Mouse (Mus musculus): ENCODE measurements at regions not wholly inside any gene's neighbourhood (a gene's known extent, or its start where the extent isn't known, plus 50 kb on each side); places are given as distances from the start of the nearest gene placed in this dataset.

DNA sequence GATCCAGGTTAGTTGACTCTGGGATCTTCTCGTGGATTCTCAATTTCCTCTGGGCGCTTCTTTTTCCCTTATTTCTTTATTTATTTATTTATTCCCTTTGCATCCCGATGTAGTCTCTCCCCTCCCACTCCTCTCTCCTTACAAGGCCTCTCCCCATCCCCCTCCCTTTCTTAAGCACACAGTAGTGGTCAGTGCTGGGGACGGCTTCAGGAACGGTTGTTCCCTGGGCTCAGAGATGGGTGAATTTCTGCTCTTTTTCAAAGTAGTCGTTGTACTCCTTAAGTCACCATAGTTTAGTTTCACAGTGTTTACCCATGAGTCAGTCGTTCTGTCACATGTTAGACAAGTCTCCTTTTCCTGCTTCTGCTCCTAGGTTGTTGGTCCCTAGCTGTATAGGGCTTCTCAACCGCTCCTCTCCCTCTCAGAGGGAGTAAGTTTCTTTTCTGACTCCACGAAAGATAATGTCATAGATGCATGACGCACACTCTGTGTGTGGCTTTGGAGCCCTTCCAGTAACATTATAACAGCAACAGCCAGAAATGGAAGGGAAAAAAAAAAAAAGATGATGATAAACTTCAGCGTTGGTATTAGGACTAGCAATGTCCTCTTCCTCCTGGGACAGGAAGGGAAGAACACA lies 129.9 kb upstream of the Fat1 start:
- Histone ChIP-seq H3K36me3 (ENCODE audit: control insufficient read depth, insufficient read depth, low read length) (no peaks in the 10 kb centered on the region), H3K27me3 (ENCODE audit: control insufficient read depth, insufficient read depth, low read length) (no peaks in the 10 kb centered on the region), H3K27ac (replicated peaks) (no peak overlapping the region), H3K4me1 (replicated peaks; ENCODE audit: control insufficient read depth, insufficient read depth) (0 out of 2 replicates have a peak, but pooled peaks cover 3% of the 10 kb centered on the region), H3K4me3 (ENCODE audit: low read depth, low read length) (no peak overlapping the region), H3K4me2 (replicated peaks; ENCODE audit: low read depth) (no peak overlapping the region; the same call in 1 of the 2 replicates), H3K9ac (ENCODE audit: low read length) (no peak overlapping the region), H3K9me3 (ENCODE audit: control insufficient read depth, low read length) (no peaks in the 10 kb centered on the region)
- TF ChIP-seq EP300 (optimal IDR thresholded peaks at IDR 0.05) = no peak
- no peak for TF ChIP-seq CTCF (IDR thresholded peaks at IDR 0.05; ENCODE audit: low read depth)
- WGBS = 49% methylated on average over 11 of the region's 11 CpGs
- ATAC-seq (ENCODE audit: low FRiP score, low TSS enrichment) (peak; percentile 69), DNase-seq (ENCODE audit: low spot score) (no peak)

- ATAC-seq (ENCODE audit: low FRiP score, low TSS enrichment) = no peak
- TF ChIP-seq CTCF (IDR thresholded peaks at IDR 0.05; ENCODE audit: low read depth) (no peak), EP300 (optimal IDR thresholded peaks at IDR 0.05) (no peak)
- Histone ChIP-seq H3K4me3 (ENCODE audit: low read depth, low read length) (no peak overlapping the region), H3K27me3 (ENCODE audit: control insufficient read depth, insufficient read depth, low read length) (no peaks in the 10 kb centered on the region), H3K4me2 (replicated peaks; ENCODE audit: low read depth) (no peak overlapping the region), H3K27ac (replicated peaks) (no peak overlapping the region), H3K9ac (ENCODE audit: low read length) (no peak overlapping the region), H3K9me3 (ENCODE audit: control insufficient read depth, low read length) (no peaks in the 10 kb centered on the region), H3K36me3 (ENCODE audit: control insufficient read depth, insufficient read depth, low read length) (no peaks in the 10 kb centered on the region), H3K4me1 (replicated peaks; ENCODE audit: control insufficient read depth, insufficient read depth) (no peaks in the 10 kb centered on the region)
- DNase-seq (ENCODE audit: low spot score) = no peak
- 55% methylated on average over 4 of the region's 4 CpGs for WGBS
Observed at GRCm38 (mm10) chr8:44812360-44812759, 122.9 kb upstream of the Fat1 start.

GRCm38 (mm10) chr8:44817532-44818157 lies 117.6 kb upstream of the Fat1 start:
- no peaks in the 10 kb centered on the region for H3K36me3 ChIP-seq (ENCODE audit: control insufficient read depth, insufficient read depth, low read length)
- TF ChIP-seq CTCF (IDR thresholded peaks at IDR 0.05; ENCODE audit: low read depth) (no peak), EP300 (optimal IDR thresholded peaks at IDR 0.05) (no peak)
- no peaks in the 10 kb centered on the region for H3K9me3 ChIP-seq (ENCODE audit: control insufficient read depth, low read length)
- no peak overlapping the region for H3K4me3 ChIP-seq (ENCODE audit: low read depth, low read length)
- H3K4me1 ChIP-seq (replicated peaks; ENCODE audit: control insufficient read depth, insufficient read depth) = no peaks in the 10 kb centered on the region
- no peak overlapping the region for H3K4me2 ChIP-seq (replicated peaks; ENCODE audit: low read depth)
- H3K27me3 ChIP-seq (ENCODE audit: control insufficient read depth, insufficient read depth, low read length) = no peaks in the 10 kb centered on the region
- 46% methylated on average over 13 of the region's 13 CpGs for WGBS
- H3K27ac ChIP-seq (replicated peaks) = no peak overlapping the region
- H3K9ac ChIP-seq (ENCODE audit: low read length) = no peak overlapping the region
- ATAC-seq (ENCODE audit: low FRiP score, low TSS enrichment) (peak; percentile 65; the same call in 1 of the 2 replicates), DNase-seq (ENCODE audit: low spot score) (no peak)

DNA sequence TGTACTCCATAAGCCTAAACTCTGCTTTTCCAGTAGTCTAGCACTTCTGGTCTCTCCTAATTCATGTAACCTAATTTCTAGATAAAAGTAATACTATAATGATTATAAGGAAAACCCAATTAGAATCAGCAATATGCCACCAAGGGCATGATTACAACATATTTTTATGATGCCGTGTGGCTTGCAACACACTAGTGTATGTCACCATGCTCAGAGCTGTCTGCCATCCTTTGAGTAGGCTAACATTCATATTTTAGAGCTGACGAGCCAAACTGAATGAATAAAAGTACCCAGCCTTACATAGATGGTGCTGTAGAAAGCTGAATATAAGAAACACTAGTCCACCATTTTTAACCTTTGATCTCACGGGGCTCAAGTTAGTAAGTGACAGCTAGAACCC lies 116.0 kb upstream of the Fat1 start:
- no peak overlapping the region for H3K9ac ChIP-seq (ENCODE audit: low read length)
- no peaks in the 10 kb centered on the region for H3K36me3 ChIP-seq (ENCODE audit: control insufficient read depth, insufficient read depth, low read length)
- no peaks in the 10 kb centered on the region for H3K9me3 ChIP-seq (ENCODE audit: control insufficient read depth, low read length)
- 86% methylated on average over 3 of the region's 3 CpGs for WGBS
- no peaks in the 10 kb centered on the region for H3K4me1 ChIP-seq (replicated peaks; ENCODE audit: control insufficient read depth, insufficient read depth)
- TF ChIP-seq CTCF (IDR thresholded peaks at IDR 0.05; ENCODE audit: low read depth) = no peak
- TF ChIP-seq EP300 (optimal IDR thresholded peaks at IDR 0.05) = no peak
- H3K27ac ChIP-seq (replicated peaks) = no peak overlapping the region
- ATAC-seq (ENCODE audit: low FRiP score, low TSS enrichment) = no peak
- H3K4me3 ChIP-seq (ENCODE audit: low read depth, low read length) = no peak overlapping the region
- no peaks in the 10 kb centered on the region for H3K27me3 ChIP-seq (ENCODE audit: control insufficient read depth, insufficient read depth, low read length)
- H3K4me2 ChIP-seq (replicated peaks; ENCODE audit: low read depth) = no peak overlapping the region
- DNase-seq (ENCODE audit: low spot score) = no peak

GRCm38 (mm10) chr8:44819691-44820090 lies 115.6 kb upstream of the Fat1 start:
- H3K9ac ChIP-seq (ENCODE audit: low read length) = no peak overlapping the region
- H3K27ac ChIP-seq (replicated peaks) = no peak overlapping the region
- no peaks in the 10 kb centered on the region for H3K4me1 ChIP-seq (replicated peaks; ENCODE audit: control insufficient read depth, insufficient read depth)
- WGBS = 88% methylated on average over 7 of the region's 7 CpGs
- H3K27me3 ChIP-seq (ENCODE audit: control insufficient read depth, insufficient read depth, low read length) = no peaks in the 10 kb centered on the region
- ATAC-seq (ENCODE audit: low FRiP score, low TSS enrichment) = no peak
- no peak overlapping the region for H3K4me2 ChIP-seq (replicated peaks; ENCODE audit: low read depth)
- no peaks in the 10 kb centered on the region for H3K36me3 ChIP-seq (ENCODE audit: control insufficient read depth, insufficient read depth, low read length)
- no peak overlapping the region for H3K4me3 ChIP-seq (ENCODE audit: low read depth, low read length)
- TF ChIP-seq CTCF (IDR thresholded peaks at IDR 0.05; ENCODE audit: low read depth) (no peak), EP300 (optimal IDR thresholded peaks at IDR 0.05) (no peak)
- H3K9me3 ChIP-seq (ENCODE audit: control insufficient read depth, low read length) = no peaks in the 10 kb centered on the region
- DNase-seq (ENCODE audit: low spot score) = no peak

DNA sequence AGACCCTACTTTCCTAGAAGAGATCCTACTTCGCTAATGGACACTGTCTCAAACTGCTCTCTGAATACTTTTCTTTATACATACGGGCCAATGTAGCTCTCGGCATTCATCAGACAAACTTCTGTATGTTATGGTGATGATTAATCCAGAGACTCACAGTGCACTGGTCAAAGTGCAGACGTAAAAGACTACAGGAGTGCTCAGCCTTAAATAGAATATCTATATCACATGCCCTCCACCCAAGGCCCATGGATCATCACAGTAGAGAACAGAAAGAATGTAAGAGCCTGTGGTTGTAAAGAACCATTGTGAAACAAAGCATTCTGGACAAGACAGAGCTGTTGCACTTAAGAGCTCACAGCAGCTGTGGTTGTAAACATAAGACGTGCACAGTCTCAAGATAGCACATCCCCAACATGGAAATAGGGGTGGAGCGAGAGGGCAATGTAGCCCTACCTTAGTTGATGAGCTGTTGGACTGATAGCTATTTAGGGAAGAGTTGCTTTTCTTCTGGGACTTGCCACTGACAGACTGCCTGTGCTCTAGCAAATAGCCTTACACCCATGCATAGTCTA lies 110.0 kb upstream of the Fat1 start:
- Histone ChIP-seq H3K4me2 (replicated peaks; ENCODE audit: low read depth) (no peak overlapping the region), H3K9ac (ENCODE audit: low read length) (no peak overlapping the region), H3K36me3 (ENCODE audit: control insufficient read depth, insufficient read depth, low read length) (no peaks in the 10 kb centered on the region), H3K4me1 (replicated peaks; ENCODE audit: control insufficient read depth, insufficient read depth) (no peaks in the 10 kb centered on the region), H3K9me3 (ENCODE audit: control insufficient read depth, low read length) (no peaks in the 10 kb centered on the region), H3K27me3 (ENCODE audit: control insufficient read depth, insufficient read depth, low read length) (no peaks in the 10 kb centered on the region), H3K27ac (replicated peaks) (no peak overlapping the region), H3K4me3 (ENCODE audit: low read depth, low read length) (no peak overlapping the region)
- TF ChIP-seq EP300 (optimal IDR thresholded peaks at IDR 0.05) (no peak), CTCF (IDR thresholded peaks at IDR 0.05; ENCODE audit: low read depth) (no peak)
- no peak for DNase-seq (ENCODE audit: low spot score)
- ATAC-seq (ENCODE audit: low FRiP score, low TSS enrichment) = no peak
- 68% methylated on average over 6 of the region's 6 CpGs for WGBS
